Mouse (Mus musculus) frontal cortex, postnatal 36 days (tissue): ENCODE results near the gene Iqgap1.

ENCODE experiments used
- DNase-seq, 2 experiments: peaks; one replicate each; pipeline ENCODE4 v3.0.0; 2022; ENCODE audit warnings: low spot score in 2 of 2

The Iqgap1 gene

GRCm38 (mm10) chr7:80667190-80667589 lies 158.6 kb downstream of the Iqgap1 start:
- DNase-seq: no peak

- no peak for DNase-seq
Measured at GRCm38 (mm10) chr7:80666198-80666915, 159.4 kb downstream of the Iqgap1 start.
